Mouse (Mus musculus) midbrain, postnatal 0 days (tissue): ENCODE data around the gene Ufm1. TPM values are rescaled to one million over a fixed set of nuclear protein-coding genes. Genes with fewer than 3 reads are reported as not detected.

Experiments used
- ATAC-seq: fragments of 200-750 bp; cut with Nextera tagmentation; 2 replicates; pipeline ENCODE4 v1.8.0; 2017; ENCODE audit warnings: moderate number of reproducible peaks, mild to moderate bottlenecking, moderate TSS enrichment, moderate library complexity; ENCODE audit not compliant: low FRiP score
- DNase-seq: peaks from one replicate; pipeline ENCODE4 v3.0.0-alpha.2; 2015; ENCODE audit warnings: low spot score
- H3K27ac ChIP-seq: fragments of 300-500 bp; sonication (generic); 2 replicates; pipeline ENCODE4 v1.5.1; 2014; ENCODE audit warnings: low read depth, mild to moderate bottlenecking, low read length, mixed read lengths
- H3K27me3 ChIP-seq: fragments of 300-500 bp; sonication (generic); 2 replicates; pipeline ENCODE4 v1.6.1; 2014; ENCODE audit warnings: low read length, control low read depth, mixed read lengths; ENCODE audit not compliant: insufficient read depth
- H3K36me3 ChIP-seq: fragments of 300-500 bp; sonication (generic); 2 replicates; pipeline ENCODE4 v1.6.1; 2014; ENCODE audit warnings: low read length, control low read depth, mixed read lengths; ENCODE audit not compliant: insufficient read depth
- H3K4me1 ChIP-seq: fragments of 300-500 bp; sonication (generic); 2 replicates; pipeline ENCODE4 v1.6.1; 2014; ENCODE audit warnings: mild to moderate bottlenecking, control low read depth, antibody characterized with exemption, low read length, mixed read lengths; ENCODE audit not compliant: insufficient read depth
- H3K4me2 ChIP-seq: fragments of 300-500 bp; sonication (generic); 2 replicates; pipeline ENCODE4 v1.6.1; 2014; ENCODE audit warnings: low read depth, mild to moderate bottlenecking, low read length, mixed read lengths; ENCODE audit not compliant: poor library complexity, severe bottlenecking
- H3K4me3 ChIP-seq: fragments of 300-500 bp; sonication (generic); 2 replicates; pipeline ENCODE4 v1.5.1; 2014; ENCODE audit warnings: low read depth, mild to moderate bottlenecking, low read length, moderate library complexity
- H3K9ac ChIP-seq: fragments of 300-500 bp; sonication (generic); replicated peaks from 2 replicates; pipeline ENCODE4 v1.6.1; 2014; ENCODE audit warnings: mild to moderate bottlenecking, low read length, moderate library complexity, mixed read lengths; ENCODE audit not compliant: poor library complexity, severe bottlenecking
- H3K9me3 ChIP-seq: fragments of 300-500 bp; sonication (generic); 2 replicates; pipeline ENCODE4 v1.6.1; 2016; ENCODE audit warnings: low read length, control low read depth
- CTCF ChIP-seq: IDR thresholded peaks from 2 replicates; pipeline ENCODE4 v1.5.1; 2016; ENCODE audit warnings: antibody characterized with exemption, mild to moderate bottlenecking
- WGBS: fragments of 180-500 bp; shearing (Covaris S2); extraction: QIAGEN DNeasy Blood & Tissue Kit; methylation state at CpG from one replicate; pipeline ENCODE4 v1.1.7; 2014; 5-methylcytosine and 5-hydroxymethylcytosine counted together
- polyA plus RNA-seq: library from polyadenylated mRNA; unstranded; fragments of >200 nt; fragmentation: Nextera tagmentation; extraction: Ambion mirVana; gene quantifications from 2 replicates; pipeline ENCODE4 v1.2.1, GENCODE M21; 2015
- total RNA-seq: library from RNA; depleted of rRNA; stranded (reverse); fragments of >200 nt; gene quantifications from 2 replicates; pipeline ENCODE4 v1.2.3, GENCODE M21; 2014; rRNA removed

Gene Ufm1
- total and polyA plus RNA-seq, 2 experiments from 2014 or later, result 28.1 to 83.4 TPM

DNA sequence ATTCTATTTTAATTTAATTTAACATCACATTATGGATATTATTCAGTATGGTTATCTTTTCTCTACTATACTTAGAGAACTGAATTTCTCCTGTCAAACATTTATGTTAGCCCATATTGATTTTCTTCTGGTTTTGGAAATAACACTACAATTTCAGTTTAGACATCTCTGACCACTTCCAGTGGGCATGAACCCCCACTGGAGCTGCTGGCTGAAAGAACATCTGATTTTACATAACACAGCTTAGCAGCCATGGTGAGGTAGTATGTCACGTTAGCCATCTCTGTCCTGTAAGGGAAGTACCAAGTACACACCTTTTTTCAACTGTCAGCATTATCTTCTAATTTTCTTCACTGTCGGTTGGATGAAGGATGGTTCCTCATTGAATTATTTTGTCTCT lies 18.8 kb downstream of the Ufm1 start, which contains the start of gene Gm10985:
Gm10985 (plus strand) TSS at position 301 of the 400 bp plus-strand sequence.
- WGBS, result 74% methylated on average over 2 of the region's 2 CpGs
- H3K27me3 ChIP-seq, result no peaks in the 10 kb centered on the region
- H3K36me3 ChIP-seq, result no peaks in the 10 kb centered on the region
- H3K27ac ChIP-seq, result no peak within 1 kb of the TSS
- ATAC-seq (no peak), DNase-seq (no peak)
- no peaks in the 10 kb centered on the region for H3K4me1 ChIP-seq
- TF ChIP-seq CTCF, result no peak
- no peak within 1 kb of the TSS for H3K4me3 ChIP-seq
- no peak within 1 kb of the TSS for H3K4me2 ChIP-seq
- H3K9ac ChIP-seq, result no peak within 1 kb of the TSS
- no peaks in the 10 kb centered on the region for H3K9me3 ChIP-seq

DNA sequence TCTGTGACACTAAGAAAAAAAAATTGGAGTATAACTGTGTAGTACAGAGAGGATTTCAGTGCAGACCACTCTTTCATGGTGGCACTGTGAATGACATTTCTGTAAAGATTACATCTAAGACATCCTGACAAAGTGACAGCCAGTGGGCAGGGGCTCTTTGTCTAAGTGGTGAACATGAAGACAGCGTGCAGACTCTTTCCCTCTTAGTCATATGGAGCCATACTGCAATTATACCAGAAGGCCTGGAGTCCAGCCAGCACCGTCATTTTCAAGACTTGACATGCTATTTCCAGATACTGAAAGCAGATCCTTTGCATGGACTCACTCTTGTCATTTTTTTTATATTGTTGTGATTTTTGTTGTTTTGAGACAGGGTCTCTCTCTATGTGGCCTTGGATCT lies 29.4 kb downstream of the Ufm1 start:
- no peak overlapping the region for H3K4me3 ChIP-seq
- no peaks in the 10 kb centered on the region for H3K27me3 ChIP-seq
- 83% methylated on average over 2 of the region's 2 CpGs for WGBS
- no peaks in the 10 kb centered on the region for H3K36me3 ChIP-seq
- no peak for TF ChIP-seq CTCF
- H3K27ac ChIP-seq, result no peak overlapping the region
- DNase-seq (no peak), ATAC-seq (no peak)
- no peak overlapping the region for H3K4me2 ChIP-seq
- no peaks in the 10 kb centered on the region for H3K4me1 ChIP-seq
- H3K9ac ChIP-seq, result no peak overlapping the region
- no peaks in the 10 kb centered on the region for H3K9me3 ChIP-seq

DNA sequence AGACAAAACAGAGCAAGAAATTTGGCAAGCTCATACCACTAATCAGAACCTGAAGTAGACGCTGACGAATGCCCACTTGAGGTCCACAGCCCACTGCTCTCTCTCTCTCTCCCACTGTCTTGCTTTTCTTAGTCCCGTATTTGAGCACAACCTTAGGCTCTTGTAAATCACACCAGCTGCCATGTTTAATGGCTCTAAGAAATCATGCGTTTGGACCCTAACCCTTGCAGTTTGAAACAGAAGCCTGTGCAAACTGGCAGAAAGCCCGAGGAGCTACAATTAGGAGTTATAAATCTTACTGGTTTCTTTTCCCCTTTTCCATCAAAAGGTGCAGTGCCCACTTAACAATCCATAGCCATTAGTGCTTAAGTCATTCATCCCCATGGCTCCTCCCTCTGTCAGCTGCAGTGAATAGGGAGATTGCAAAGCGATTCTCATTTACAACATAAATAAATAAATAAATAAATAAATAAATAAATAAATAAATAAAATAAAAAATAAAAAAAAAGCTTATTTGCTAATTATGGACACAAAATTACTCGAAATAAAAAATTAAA lies 50.1 kb downstream of the Ufm1 start:
- Histone ChIP-seq H3K4me3 (no peak overlapping the region), H3K36me3 (no peaks in the 10 kb centered on the region), H3K9me3 (no peaks in the 10 kb centered on the region), H3K27me3 (no peaks in the 10 kb centered on the region), H3K4me2 (no peak overlapping the region), H3K4me1 (no peaks in the 10 kb centered on the region), H3K9ac (no peak overlapping the region), H3K27ac (no peak overlapping the region)
- ATAC-seq (no peak), DNase-seq (no peak)
- TF ChIP-seq CTCF, result no peak
- 88% methylated on average over 7 of the region's 7 CpGs for WGBS

Other genes starting within 250 kb of the Ufm1 start
- 8.8 and 10.0 TPM in 2 replicates for gene Frem2, start 206.5 kb downstream of the Ufm1 start, total RNA-seq
- gene Frem2, start 206.5 kb downstream of the Ufm1 start, polyA plus RNA-seq, result 1.0 and 1.5 TPM in 2 replicates
- not detected in 2 replicates for gene Gm10985, start 18.7 kb downstream of the Ufm1 start, total RNA-seq
- not detected in 2 replicates for gene Gm10985, start 18.7 kb downstream of the Ufm1 start, polyA plus RNA-seq